ENCODE assay signal across 8 mouse cellular contexts in the genomic region with DNA sequence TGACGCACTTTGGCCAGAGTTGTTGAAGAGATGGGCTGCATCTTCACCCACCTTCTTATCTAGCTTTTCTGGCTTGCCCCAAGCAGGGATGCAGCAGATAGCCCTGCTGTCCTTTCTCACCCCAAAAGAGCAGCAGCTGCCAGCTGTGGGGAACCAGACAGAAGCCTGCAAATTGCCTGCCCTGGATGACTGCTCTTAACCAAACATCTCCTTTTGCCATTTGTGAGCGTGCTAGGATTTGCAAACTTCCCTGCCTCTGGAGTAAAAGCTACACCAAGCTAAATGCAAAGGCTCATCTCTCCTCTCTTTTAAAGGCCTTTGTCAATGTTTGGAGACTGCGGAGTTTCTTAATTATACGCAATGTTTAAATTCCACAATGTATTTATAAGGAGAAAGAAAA.
DNase-seq lines count a peak whose midpoint lies in the region; ATAC-seq and TF ChIP-seq lines count a peak whose summit lies in the region.

No protein-coding gene starts in this region.

- no peak for ATAC-seq in midbrain, embryonic 11.5 days (ENCODE audit: low FRiP score)
- no peak for ATAC-seq in midbrain, postnatal 0 days (ENCODE audit: low FRiP score)

- 63% methylated on average over 4 of the region's 4 CpGs for WGBS in midbrain, embryonic 11.5 days
- 73% methylated on average over 4 of the region's 4 CpGs for WGBS in midbrain, postnatal 0 days
- 81% methylated on average over 4 of the region's 4 CpGs for WGBS in small intestine, adult 2 months

- no peak overlapping the region for H3K9ac ChIP-seq in midbrain, embryonic 11.5 days (ENCODE audit: low read length)
- no peak overlapping the region for H3K9ac ChIP-seq in midbrain, postnatal 0 days (replicated peaks; ENCODE audit: low read length, poor library complexity, severe bottlenecking)

- H3K4me3 ChIP-seq in midbrain, embryonic 11.5 days (ENCODE audit: low read depth, low read length): peak overlapping the region; percentile 63; the same call in 1 of the 2 replicates
- no peak overlapping the region for H3K4me3 ChIP-seq in midbrain, postnatal 0 days (ENCODE audit: low read depth, low read length)
- H3K4me3 ChIP-seq in small intestine, adult 2 months (ENCODE audit: low read depth, low read length): peak overlapping the region; percentile 31

- H3K27me3 ChIP-seq in midbrain, embryonic 11.5 days (ENCODE audit: control insufficient read depth, insufficient read depth, low read length): no peaks in the 10 kb centered on the region
- H3K27me3 ChIP-seq in midbrain, postnatal 0 days (ENCODE audit: insufficient read depth, low read length): no peaks in the 10 kb centered on the region
- 0 out of 2 replicates have a peak, but pooled peaks cover 4% of the 10 kb centered on the region for H3K27me3 ChIP-seq in small intestine, adult 2 months (ENCODE audit: control insufficient read depth, insufficient read depth, low read length)

- peaks cover 4% of the 10 kb centered on the region; the same call in 1 of the 2 replicates for H3K4me1 ChIP-seq in midbrain, embryonic 11.5 days (ENCODE audit: control insufficient read depth, insufficient read depth, low read length)
- no peaks in the 10 kb centered on the region for H3K4me1 ChIP-seq in midbrain, postnatal 0 days (ENCODE audit: insufficient read depth, low read length)
- H3K4me1 ChIP-seq in small intestine, adult 2 months (ENCODE audit: control insufficient read depth, insufficient read depth, insufficient read length, low read length): no peaks in the 10 kb centered on the region

- H3K9me3 ChIP-seq in midbrain, embryonic 11.5 days (ENCODE audit: control insufficient read depth, low read length): no peaks in the 10 kb centered on the region
- no peaks in the 10 kb centered on the region for H3K9me3 ChIP-seq in midbrain, postnatal 0 days (ENCODE audit: low read length)

- H3K4me2 ChIP-seq in midbrain, embryonic 11.5 days: peak overlapping the region; percentile 62
- no peak overlapping the region; the same call in 1 of the 2 replicates for H3K4me2 ChIP-seq in midbrain, postnatal 0 days (ENCODE audit: low read depth, low read length, poor library complexity, severe bottlenecking)

- no peaks in the 10 kb centered on the region for H3K36me3 ChIP-seq in midbrain, embryonic 11.5 days (ENCODE audit: control insufficient read depth, insufficient read depth, low read length)
- no peaks in the 10 kb centered on the region for H3K36me3 ChIP-seq in midbrain, postnatal 0 days (ENCODE audit: insufficient read depth, low read length)
- H3K36me3 ChIP-seq in small intestine, adult 2 months (ENCODE audit: control insufficient read depth, insufficient read depth, low read length): no peaks in the 10 kb centered on the region

- intact Hi-C loops in gastrocnemius, postnatal 36 days (cut with DNase I): no loop called here

- no peak for TF ChIP-seq POLR2A in small intestine, adult 2 months (IDR thresholded peaks at IDR 0.05; ENCODE audit: low read depth, low read length)

- DNase-seq in embryo, embryonic 10.5 days (ENCODE audit: low spot score): peak; percentile 31
- DNase-seq in embryo, embryonic 11 days: no peak
- DNase-seq in midbrain, embryonic 11.5 days (ENCODE audit: low spot score, missing footprints): peak; percentile 89
- DNase-seq in midbrain, postnatal 0 days (ENCODE audit: low spot score): no peak
- peak; percentile 34 to 42 for DNase-seq in kidney, postnatal 4 days
- no peak for DNase-seq in gastrocnemius, postnatal 36 days
- DNase-seq in urinary bladder, postnatal 14 days (ENCODE audit: low spot score): no peak

- no peak for TF ChIP-seq CTCF in midbrain, postnatal 0 days (IDR thresholded peaks at IDR 0.05)
- TF ChIP-seq CTCF in small intestine, adult 2 months (IDR thresholded peaks at IDR 0.05; ENCODE audit: extremely low read depth, insufficient read length, insufficient replicate concordance, low read depth, low read length): no peak

- no peak overlapping the region for H3K27ac ChIP-seq in midbrain, embryonic 11.5 days (ENCODE audit: low read depth, low read length)
- H3K27ac ChIP-seq in midbrain, postnatal 0 days (ENCODE audit: low read depth, low read length): no peak overlapping the region
- H3K27ac ChIP-seq in small intestine, adult 2 months (ENCODE audit: insufficient read depth, low read depth, low read length): no peak overlapping the region

Comparison
In these comparisons a context has a peak if more than half of its experiments do, and no peak if none do; other contexts are left out.
1. DNase-seq: peak in embryo, embryonic 10.5 days (single experiment), midbrain, embryonic 11.5 days (single experiment) and kidney, postnatal 4 days (2 of 2); none in embryo, embryonic 11 days (single experiment), midbrain, postnatal 0 days (single experiment), gastrocnemius, postnatal 36 days (0 of 2) and urinary bladder, postnatal 14 days (single experiment).